Mouse (Mus musculus): Measurements from ENCODE around the gene Myt1l. TPM values are rescaled to one million over a fixed set of nuclear protein-coding genes. Genes with fewer than 3 reads are reported as not detected.

Gene Myt1l
- polyA plus RNA-seq, 1 experiment: not detected

DNA sequence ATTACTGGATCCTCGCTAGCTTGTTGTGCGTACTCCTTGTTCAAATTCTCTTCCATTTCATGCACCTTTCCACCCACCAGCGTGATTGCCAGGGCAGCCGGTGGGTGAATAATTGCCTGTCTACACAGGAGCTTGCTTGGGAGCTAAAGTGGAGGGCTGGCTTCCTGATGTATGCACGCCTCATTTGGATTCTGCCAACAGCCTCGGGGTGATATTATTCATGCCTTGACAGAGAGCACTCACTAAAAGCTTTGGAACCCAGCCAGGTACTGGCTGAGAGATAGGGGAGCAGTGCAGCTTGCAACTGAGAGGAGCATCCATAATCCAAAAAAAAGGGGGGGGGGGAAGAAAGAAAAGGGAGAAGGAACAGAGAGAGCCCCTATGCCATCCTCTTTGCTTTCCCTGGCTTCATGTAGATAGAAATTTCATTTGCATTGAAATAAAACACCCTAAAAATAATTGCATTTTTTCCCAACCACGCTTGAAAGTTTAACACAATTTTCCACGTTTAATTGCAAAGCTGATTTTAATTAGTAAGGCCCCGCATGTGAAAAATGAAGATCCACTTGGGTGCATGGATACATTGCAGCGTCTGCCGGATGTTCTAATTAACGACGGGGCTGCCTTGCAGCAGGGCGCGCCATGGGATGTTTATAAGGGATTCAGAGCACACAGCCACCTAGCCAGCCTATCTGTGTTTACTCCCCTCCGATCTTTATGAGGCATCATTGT is 261.3 kb downstream of the Myt1l start:
- no peak for TF ChIP-seq GATA1 (IDR thresholded peaks at IDR 0.05; ENCODE audit: low read length)

DNA sequence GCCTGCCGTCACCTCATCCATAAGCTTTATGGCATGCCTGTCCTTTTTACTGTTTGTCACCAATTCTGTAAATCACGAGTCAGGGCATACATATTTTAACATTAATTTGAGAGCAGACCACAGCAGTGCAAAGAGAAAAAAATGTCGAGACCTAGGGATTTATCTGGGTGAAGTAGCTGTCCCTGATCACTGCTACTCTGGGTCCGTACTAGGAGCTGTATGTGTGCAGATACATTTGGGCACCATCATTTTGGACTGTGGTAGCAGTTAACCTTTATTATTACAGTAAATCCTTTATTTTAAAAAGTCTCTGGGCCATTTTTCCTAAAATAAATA is 261.8 kb downstream of the Myt1l start:
- no peak for TF ChIP-seq GATA1 (IDR thresholded peaks at IDR 0.05; ENCODE audit: low read length)

DNA sequence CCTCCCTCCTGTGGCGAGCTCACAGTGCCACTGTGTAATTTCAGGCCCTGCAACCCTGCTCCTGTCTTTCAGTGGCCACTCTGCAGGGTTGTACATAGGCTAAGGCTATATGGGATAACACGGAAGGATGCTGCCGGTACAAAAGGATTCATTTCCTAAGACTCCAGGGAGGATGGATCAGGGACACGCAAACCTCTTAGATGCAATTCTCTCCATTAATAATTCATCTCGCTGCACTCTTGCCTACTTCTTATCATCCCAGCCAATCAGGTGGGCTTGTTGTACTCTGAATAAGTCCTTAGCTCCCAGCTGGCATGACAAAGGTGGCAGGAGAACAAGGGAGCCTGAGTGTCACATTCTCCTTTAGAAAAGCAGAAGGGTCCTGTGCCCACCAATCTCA is 264.8 kb downstream of the Myt1l start:
- no peak for TF ChIP-seq GATA1 (IDR thresholded peaks at IDR 0.05; ENCODE audit: low read length)

DNA sequence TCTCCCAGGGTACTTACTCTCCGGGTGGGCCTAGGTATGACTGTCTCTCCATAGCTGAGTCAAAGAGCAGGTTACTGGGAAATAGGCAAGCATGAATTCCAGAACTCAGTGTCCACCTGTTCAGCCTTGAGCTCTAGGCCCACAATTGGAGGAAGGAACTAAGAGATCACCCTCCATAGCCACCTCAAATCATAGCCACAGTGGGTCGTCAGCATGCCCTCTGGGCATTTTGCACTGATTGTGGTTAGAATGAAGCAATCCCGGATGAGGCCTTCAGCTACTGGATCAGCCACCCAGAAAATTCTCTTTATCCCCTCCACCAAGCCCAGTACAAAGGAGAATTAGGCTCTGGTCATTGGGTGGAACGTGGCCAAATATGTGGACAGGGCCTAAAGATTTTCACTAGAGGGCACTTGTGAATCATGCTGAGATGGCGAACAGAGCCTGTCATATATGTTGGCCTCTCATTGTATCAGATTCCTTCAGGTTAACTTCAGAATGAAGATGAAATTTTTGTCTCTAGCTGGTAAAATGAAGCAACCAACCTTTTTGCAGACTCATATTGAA is 267.0 kb downstream of the Myt1l start:
- no peak for TF ChIP-seq GATA1 (IDR thresholded peaks at IDR 0.05; ENCODE audit: low read length)

DNA sequence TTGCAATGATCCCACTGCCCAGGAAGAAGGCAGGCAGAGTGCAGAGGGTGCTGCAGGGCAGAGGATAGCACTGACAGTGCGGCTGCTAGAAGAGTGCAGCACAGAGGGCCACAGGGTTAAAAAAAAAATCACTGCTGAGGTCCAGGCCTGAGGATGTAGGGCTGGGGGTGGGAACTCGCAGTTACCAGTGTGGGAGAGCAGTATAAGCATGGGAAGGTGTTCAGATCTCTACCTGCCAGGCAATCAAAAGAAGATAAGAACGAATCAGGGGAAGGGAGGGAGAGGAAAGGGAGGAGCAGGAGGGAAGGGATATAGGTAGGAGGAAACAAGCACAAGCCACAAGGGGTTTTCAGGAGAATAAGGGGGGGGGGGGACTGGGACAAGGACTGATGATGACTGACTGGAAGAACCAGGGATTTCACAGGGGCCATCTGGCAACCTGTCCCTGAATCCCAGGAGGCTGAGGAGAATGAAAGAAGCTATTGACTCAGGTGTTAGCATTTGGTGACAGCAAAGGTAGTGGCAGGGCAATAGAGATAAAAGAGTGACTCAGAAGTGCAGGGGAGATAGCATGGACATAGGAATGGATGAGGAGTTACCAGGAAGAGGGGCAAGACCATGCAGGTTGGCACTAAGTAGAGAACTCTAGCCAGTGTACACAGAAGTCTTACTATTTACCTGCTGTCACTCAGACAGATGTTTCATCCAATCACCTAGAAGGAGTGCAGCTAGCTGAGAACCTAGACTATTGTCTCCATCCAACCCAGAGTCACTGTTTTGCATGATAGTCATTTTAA is 270.6 kb downstream of the Myt1l start:
- no peak for TF ChIP-seq GATA1 (IDR thresholded peaks at IDR 0.05; ENCODE audit: low read length)

DNA sequence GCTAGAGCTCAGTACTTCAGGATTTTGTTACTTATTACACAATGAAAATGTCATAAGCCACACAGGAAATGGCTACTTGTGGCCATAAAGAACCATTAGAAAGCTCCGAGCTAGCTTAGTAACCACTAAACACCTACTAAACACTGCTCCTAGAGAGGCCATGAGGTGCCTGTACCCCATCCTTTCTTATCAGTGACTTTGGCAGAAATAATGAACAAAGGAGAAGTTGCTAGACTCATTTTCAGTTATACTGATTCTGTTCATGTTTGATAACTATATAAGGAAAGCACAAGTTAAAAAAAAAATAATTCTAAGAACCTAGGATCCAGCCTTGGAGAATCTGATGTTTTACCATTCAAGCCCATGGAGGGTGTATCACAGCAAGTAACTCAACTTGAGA is 278.2 kb downstream of the Myt1l start:
- no peak for TF ChIP-seq GATA1 (IDR thresholded peaks at IDR 0.05; ENCODE audit: low read length)

DNA sequence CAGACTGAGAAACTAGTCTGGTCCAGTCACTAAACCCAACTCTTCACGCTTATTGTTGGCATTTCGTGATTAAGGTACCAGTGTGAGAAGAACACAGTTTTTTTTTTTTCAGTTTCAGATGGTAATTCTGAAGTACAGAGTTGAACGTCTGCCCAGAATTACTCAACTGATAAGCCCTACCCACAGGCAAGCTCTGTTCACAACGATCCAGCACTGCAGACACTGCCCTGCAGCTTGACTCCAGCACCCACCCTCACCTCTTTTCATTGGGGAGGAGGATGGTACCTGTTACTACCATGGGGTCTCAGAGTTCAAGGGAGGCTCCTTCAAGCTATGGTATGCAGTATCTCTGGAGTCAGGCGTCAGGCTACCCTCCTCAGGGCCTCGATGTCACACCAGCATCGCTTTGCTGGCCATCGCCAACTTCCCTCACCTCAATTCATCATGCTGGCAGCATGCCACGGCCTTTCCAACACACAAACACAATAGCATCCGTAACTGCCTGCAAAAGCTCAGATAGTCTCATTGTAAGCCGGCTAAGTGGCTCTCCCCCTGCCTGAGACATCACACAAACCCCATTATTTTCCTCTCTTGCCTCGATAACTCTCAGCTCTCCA is 281.5 kb downstream of the Myt1l start:
- TF ChIP-seq GATA1 (IDR thresholded peaks at IDR 0.05; ENCODE audit: low read length): no peak

DNA sequence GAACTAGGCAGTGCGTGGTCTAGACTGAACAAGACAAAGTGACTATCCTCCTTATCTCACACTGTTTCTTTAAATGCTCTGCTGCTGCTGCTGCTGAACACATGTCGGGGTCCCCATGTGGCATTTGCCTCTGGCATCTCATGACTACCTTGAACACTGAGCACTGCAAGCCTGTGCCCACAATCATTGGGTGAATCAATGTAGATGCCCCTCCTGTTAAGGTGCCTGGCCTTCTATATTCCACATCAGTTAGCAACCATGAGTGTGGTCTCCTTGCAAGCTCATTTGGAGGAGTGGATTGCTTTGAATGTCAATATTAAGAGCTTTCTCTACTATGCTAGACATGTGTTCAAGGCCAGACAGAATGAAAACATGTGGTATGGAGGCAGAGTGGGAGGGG is 287.3 kb downstream of the Myt1l start:
- no peak for TF ChIP-seq GATA1 (IDR thresholded peaks at IDR 0.05; ENCODE audit: low read length)

DNA sequence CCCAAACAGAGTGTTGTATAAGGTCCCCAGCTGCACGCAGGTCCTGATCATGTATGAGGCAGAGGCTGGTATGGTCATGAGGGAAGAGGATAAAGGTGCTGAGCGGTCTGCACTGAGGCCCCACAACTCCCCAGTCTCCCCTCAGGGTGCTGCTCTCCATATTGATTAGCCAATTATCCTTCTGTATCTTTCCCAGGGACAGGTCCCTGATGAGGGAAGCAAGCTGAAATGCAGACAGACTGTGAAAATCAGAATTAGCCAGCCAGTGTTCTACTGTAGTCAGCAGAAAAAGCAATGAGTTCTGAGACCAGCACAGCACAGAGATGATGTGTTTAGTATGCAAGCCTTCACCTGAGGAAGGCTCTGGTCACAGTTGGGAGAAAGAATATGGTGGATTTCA is 287.9 kb downstream of the Myt1l start:
- TF ChIP-seq GATA1 (IDR thresholded peaks at IDR 0.05; ENCODE audit: low read length): no peak

DNA sequence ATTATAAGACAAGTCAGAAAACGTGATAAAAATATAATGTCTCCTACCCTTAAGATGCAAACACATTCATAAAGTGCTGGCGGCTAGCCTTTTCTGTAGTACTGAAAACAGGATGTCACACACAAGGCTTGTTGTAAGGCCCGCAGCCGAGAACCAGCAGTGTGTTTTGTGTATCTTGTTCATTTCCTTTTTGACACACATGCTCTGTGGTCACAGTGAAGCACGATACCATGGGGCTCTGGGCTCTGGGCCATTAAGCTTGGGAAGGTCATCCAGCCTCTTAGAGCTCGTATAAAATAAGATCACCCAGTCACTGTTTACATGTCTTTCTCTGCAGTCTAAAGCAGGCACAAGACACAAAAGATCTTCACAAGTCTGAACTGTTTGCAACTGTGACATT is 288.6 kb downstream of the Myt1l start:
- TF ChIP-seq GATA1 (IDR thresholded peaks at IDR 0.05; ENCODE audit: low read length): no peak

DNA sequence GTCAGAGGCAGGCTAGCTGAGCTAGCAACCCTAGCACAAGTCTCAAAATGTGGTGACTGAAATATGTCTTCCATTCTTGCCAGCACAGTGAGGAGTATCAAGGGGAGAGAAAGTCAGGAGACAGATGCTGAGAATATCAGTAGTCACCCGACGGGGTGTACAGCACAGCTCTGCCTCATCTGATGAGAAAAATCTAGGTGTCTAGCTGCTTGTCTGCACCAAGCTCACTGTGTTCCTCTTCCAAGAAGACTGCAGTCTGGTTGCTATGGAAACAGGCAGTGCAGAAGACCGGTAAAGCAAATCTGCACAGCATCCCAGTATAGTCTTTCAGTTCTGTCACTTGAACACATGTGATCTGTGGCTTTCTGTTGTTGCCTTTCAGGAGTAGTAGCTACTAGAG is 294.0 kb downstream of the Myt1l start:
- TF ChIP-seq GATA1 (IDR thresholded peaks at IDR 0.05; ENCODE audit: low read length): no peak

DNA sequence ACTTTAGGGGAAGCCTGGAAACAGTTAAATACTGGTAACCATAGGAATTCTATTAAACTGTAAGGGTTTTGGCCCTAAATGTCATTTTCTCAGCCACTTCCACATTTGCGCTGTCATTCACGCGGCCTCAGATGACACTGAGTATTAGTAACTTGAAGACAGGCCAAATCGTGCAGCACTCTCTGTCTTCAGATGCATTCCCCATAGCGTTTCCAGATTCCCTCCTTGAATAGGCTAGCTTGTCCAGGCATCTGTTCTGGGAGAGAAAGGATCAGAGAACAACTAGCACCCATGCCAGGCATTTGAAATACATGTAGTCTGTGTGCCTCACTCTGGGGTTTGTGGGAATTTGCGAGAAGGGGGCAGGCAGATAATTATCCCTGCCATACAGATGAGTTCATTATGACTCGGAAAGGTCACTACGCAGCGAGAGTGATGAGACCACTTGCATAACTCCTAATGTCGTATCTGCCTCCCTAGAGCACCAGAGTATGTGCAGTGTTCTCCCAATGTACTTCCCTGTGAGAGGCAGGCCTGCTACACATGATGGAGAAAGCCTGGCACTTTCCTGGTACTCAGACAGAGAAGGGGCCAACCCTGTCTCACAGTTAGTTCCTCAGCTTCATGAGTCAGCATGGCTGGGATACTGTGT is 295.7 kb downstream of the Myt1l start:
- TF ChIP-seq GATA1 (IDR thresholded peaks at IDR 0.05; ENCODE audit: low read length): no peak

DNA sequence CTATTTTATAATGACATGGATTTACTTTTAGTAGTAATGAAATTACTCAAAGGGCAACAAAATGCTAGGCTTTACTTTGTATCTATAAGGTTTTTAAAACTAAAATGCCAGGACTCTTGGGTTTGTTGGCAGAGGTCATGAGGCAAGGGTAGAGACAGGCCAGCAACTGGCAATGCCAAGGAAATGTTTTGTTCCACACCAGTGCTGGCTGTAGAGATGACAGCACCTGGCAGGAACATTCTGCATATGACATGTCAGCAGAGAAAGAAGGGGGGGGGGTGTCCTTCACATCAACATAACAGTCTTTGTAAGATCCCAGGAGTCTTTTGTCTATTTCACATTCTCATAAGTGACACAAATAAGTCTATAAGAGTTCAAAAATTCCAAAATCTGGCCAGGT is 302.4 kb downstream of the Myt1l start:
- no peak for TF ChIP-seq GATA1 (IDR thresholded peaks at IDR 0.05; ENCODE audit: low read length)

DNA sequence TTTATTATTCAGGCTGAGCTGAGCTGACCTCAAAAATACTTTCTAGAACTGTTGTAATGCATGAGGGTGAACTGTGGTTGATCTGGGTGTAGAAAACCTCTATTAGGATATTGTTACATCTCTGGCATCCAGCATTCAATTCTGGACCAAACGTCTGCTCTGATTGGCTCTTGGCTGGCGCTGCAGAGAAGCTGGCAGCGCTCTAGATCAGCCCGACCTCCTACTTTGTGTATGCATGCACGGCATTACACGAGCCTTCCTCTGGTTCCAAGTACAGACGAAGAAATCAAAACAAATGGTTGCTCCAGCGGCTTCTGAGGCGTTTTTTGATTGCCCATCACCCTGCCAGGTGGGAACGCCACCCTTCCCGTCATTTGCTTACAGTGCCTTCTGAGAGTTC is 303.2 kb downstream of the Myt1l start:
- no peak for TF ChIP-seq GATA1 (IDR thresholded peaks at IDR 0.05; ENCODE audit: low read length)

DNA sequence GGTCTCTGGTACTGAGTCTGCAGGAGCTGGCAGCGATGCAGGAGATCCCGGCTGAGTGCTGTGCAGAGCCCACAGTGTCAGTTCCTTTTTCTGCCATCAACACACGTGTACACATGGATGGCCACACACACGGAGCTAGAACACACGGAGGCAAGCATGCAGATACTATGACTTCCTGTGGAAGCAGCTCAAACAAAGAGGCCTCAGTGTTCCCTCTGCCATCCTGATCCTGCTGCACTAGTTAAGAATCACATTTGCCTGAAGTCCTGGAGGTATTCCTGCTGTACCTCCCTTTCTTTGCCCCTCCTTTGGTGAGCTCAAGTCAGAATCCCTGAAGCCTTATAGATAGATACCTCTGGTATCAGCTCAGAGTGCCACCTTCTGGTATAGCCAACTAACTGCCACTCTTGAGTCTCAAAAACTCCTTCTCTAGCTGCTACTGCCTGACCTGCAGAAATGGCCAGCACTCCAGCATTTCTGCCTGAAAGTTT is 309.2 kb downstream of the Myt1l start:
- TF ChIP-seq GATA1 (IDR thresholded peaks at IDR 0.05; ENCODE audit: low read length): no peak

DNA sequence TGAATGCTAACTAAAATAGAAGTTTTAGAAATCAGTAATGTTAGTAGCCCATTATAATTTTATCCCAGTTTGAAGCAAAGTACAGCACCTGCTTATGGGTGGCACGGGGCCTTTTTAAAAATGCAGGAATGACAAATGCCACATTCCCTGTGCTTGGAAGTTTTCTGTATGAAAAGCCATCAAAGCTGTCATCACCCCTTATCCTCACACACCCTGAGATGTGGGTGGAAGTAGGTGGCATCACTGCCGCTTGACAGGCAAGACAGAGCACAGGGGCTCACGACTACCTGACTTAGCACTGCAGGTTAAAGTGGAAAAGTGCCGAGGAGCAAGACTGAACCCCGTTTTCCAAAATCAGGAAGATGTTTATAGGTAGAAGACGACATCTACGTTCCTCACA is 310.2 kb downstream of the Myt1l start:
- no peak for TF ChIP-seq GATA1 (IDR thresholded peaks at IDR 0.05; ENCODE audit: low read length)
